Mouse (Mus musculus): ENCODE results near the gene Lrch4.

The Lrch4 gene

DNA sequence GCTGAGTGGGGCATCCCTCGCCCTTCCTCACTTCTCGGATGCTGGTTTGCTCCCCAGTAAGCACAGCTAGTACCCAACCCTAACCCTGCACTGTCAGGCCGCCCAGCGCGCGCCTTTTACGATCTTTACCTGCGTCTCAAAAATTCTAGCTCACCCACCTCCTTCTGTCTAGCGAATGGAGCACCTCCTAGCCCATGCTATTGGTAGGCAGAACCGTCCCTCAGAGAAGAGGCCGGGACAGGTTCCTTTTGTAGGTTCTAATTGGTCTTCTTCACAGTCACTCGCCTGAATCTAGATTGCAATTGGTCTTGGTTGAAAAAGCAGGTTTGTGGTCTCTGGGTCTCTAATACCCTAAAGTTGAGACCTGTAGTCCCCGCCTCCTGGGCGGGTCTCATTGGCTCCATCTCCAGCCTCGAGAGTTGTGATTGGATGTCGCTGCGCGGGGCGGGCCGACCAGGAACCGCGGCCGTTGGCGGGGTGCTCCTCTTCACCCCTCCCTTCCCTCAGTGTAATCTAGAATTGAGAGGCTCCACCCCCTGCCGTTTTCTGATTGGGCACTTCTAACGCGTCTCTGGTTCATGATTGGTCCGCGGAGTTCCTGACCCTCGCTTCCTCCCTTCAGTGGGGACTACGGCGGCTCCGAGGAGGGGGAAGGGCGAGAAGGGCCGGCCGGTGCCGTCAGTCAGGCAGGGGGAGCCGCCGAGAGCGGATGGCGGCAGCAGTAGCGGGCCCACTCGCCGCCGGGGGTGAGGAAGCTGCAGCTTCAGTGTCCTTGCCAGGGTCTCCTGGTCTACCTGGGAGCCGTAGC is at the start of gene Lrch4, which contains the start of the genes Fbxo24 and Gm20605:
TSS of gene Lrch4 (plus strand) at position 624 of the 808 bp plus-strand sequence.
TSS of gene Fbxo24 (minus strand) at position 505 of the 808 bp plus-strand sequence.
TSS of gene Gm20605 (plus strand) at position 678 of the 808 bp plus-strand sequence.
- in situ Hi-C loops (cut with MboI; ENCODE audit: unreplicated experiment in 2 of 2) = no loop called here

GRCm38 (mm10) chr5:137580246-137580645 is 48.7 kb upstream of the Lrch4 start:
- in situ Hi-C loops (cut with MboI; ENCODE audit: unreplicated experiment in 2 of 2) = loop anchor here in 1 of 2 experiments (5.0 kb wide), 1 partner anchor 72 kb away; no protein-coding TSS in a partner anchor

- in situ Hi-C loops (cut with MboI; ENCODE audit: unreplicated experiment in 2 of 2) = loop anchor here in 1 of 2 experiments (5.0 kb wide), 1 partner anchor 70 kb away; no protein-coding TSS in a partner anchor
Measured at GRCm38 (mm10) chr5:137582702-137583101, 46.2 kb upstream of the Lrch4 start.

- in situ Hi-C loops (cut with MboI; ENCODE audit: unreplicated experiment in 2 of 2) = loop anchor here in 1 of 2 experiments (5.0 kb wide), 1 partner anchor 69 kb away; no protein-coding TSS in a partner anchor
Measured at GRCm38 (mm10) chr5:137583670-137584169, 45.2 kb upstream of the Lrch4 start.

GRCm38 (mm10) chr5:137584976-137585375 is 43.9 kb upstream of the Lrch4 start:
- in situ Hi-C loops (cut with MboI; ENCODE audit: unreplicated experiment in 2 of 2) = loop anchor here in 1 of 2 experiments (5.0 kb wide), 1 partner anchor 67 kb away; no protein-coding TSS in a partner anchor

GRCm38 (mm10) chr5:137590507-137590906 is 38.4 kb upstream of the Lrch4 start:
- in situ Hi-C loops (cut with MboI; ENCODE audit: unreplicated experiment in 2 of 2) = loop anchor here in 1 of 2 experiments (5.0 kb wide), 1 partner anchor 62 kb away; no protein-coding TSS in a partner anchor

DNA sequence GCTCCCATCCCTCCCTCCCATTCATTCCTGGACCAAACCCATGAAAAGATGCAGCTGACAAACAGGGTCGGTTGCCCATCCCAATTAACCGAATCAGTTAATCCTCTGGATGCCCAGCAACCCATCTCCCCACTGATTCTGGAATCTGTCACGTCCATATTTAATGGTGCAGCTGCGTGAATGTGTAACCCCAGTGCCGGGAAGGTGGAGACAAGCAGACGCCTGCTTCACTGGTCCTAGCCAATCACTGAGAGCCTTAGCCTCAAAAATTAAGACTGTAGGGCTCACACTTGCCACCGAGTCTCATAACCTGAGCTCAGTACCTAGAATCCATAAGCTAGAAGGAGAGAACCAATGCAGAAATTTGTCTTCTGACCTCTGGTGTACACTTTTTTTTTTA is 33.0 kb upstream of the Lrch4 start:
- in situ Hi-C loops (cut with MboI; ENCODE audit: unreplicated experiment in 2 of 2) = no loop called here

- in situ Hi-C loops (cut with MboI; ENCODE audit: unreplicated experiment in 2 of 2) = no loop called here
Measured at GRCm38 (mm10) chr5:137596601-137597261, 32.2 kb upstream of the Lrch4 start.

DNA sequence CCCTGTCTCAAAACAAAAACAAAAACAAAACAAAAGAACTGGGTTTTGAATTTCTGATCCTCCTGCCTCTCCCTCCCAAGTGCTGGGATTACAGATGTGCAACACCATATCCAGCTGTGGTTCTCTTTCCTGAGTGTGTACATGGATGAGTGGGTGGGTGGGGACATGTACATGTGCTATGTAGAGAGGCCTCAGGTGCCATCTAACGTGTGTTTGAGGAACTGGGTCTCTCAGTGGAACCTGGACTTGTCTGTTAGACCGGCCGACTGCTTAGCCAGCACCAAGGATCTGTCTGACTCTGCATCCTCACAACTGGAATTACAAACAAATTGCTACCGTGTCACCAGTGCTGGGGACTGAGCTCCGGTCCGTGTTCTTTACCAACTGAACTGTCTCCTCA is 31.3 kb upstream of the Lrch4 start:
- in situ Hi-C loops (cut with MboI; ENCODE audit: unreplicated experiment in 2 of 2) = no loop called here

DNA sequence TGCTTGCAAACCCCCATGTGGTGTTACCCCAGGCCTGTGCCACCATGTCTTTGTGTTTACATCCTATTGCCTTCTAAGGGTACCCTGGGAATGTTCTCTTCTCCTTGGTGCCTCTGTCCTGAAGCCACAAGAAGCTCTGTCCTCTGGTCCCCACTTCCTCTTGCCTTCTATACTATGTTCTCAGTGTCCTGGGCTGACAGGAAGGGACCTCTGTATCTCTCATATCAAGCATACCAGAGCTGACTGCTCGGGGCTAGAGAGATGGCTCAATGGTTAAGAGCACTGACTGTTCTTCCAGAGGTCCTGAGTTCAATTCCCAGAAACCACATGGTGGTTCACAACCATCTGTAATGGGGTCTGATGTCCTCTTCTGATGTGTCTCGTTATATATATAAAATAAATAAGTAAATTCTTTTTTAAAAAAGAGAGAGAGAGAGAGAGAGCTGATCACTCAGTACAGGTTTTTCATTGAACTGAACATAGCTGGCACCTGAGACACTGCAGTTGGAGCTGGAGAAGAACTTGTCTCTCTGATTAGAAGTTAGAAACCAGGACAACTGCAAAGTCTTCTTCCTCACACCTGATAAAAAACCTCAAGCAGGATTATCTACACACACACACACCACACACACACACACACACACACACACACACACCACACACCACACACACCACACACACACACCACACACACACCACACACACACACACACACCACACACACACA is 30.7 kb upstream of the Lrch4 start:
- in situ Hi-C loops (cut with MboI; ENCODE audit: unreplicated experiment in 2 of 2) = no loop called here

DNA sequence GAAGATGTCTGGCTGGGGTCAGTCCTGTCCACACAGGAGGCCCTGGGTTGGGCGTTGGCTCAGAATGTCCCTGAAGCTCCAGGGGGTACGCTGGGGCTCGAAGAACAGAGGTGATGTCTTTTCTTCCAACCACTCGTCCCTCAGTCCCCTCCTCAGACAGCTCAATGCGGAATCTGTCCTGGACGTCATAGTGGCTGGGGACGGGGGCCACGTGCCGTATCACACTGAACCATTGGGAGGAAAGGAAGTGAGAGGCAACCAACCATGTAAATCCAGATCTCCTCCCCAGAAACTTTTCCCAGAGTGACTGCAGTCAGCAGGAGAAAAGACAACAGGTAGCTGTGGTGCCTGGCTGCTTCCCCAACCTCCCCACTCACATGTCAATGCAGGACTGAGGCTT is 29.3 kb upstream of the Lrch4 start:
- in situ Hi-C loops (cut with MboI; ENCODE audit: unreplicated experiment in 2 of 2) = no loop called here

DNA sequence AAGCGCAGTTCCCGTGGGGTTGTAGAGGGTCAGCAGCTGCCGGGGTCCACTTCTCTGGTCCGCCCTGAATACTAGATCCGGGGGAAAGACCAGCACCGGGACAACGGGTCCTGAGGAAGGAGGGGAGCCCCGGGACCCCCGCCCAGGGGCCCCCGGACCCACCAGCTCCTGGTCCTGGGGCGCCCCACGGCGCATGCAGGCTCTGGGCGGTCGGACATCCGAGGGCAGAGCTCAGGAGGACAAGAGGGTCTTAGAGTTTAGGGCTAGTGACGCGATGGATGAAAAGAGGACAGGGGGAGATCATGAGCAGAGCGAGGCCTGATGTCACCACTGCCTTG is 28.7 kb upstream of the Lrch4 start:
- in situ Hi-C loops (cut with MboI; ENCODE audit: unreplicated experiment in 2 of 2) = loop anchor here in 1 of 2 experiments (5.0 kb wide), 1 partner anchor 68 kb away; the partner anchor contains the start of genes Epo and Gnb2

- in situ Hi-C loops (cut with MboI; ENCODE audit: unreplicated experiment in 2 of 2) = loop anchor here in 1 of 2 experiments (5.0 kb wide), 1 partner anchor 68 kb away; the partner anchor contains the start of genes Epo and Gnb2
Measured at GRCm38 (mm10) chr5:137600619-137601364, 28.1 kb upstream of the Lrch4 start, which contains the start of gene Mospd3. Mospd3 (minus strand) TSS chr5:137601058.

GRCm38 (mm10) chr5:137601365-137601729 is 27.6 kb upstream of the Lrch4 start:
- in situ Hi-C loops (cut with MboI; ENCODE audit: unreplicated experiment in 2 of 2) = loop anchor here in 1 of 2 experiments (5.0 kb wide), 1 partner anchor 69 kb away; the partner anchor contains the start of genes Epo and Gnb2

DNA sequence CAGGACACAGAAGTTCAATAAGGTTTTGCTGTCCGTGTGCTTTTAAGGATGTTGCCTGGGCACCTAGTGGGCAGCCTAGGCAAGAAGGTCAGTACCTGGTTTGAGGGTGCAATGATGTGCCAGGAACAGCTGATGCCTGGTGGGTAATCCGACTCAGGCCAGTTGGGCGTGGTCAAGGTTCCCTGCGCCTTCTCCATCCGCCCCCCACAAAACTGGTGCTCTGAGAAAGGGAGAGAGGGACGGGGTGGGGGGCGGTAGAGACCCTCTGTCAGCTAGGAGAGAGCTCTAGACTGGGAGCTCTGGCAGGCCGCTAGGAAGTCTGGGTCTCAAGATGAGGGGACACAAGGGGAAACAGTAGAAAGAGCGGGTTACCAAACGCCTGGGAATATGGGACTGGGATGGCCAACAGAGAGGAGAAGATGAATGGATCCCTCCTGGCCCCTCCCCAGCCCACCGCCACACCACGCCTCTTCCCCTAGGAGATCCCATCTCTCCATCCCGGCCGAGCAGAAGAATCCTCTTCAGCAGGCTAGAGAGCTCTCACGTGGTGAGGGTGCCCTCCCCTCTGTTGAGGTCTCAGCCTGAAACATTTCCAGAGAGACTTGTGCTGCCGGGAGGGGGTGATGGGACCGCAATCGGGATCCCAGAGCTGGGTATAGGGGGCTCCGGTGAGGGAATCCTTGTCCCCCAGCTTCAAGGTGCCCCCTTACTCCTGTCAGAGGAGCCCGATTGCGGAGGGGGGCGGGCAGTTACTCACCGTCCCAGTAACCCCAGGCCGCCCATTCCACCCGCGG is 20.9 kb upstream of the Lrch4 start:
- in situ Hi-C loops (cut with MboI; ENCODE audit: unreplicated experiment in 2 of 2) = no loop called here

GRCm38 (mm10) chr5:137608654-137609190 is 20.2 kb upstream of the Lrch4 start:
- in situ Hi-C loops (cut with MboI; ENCODE audit: unreplicated experiment in 2 of 2) = no loop called here

DNA sequence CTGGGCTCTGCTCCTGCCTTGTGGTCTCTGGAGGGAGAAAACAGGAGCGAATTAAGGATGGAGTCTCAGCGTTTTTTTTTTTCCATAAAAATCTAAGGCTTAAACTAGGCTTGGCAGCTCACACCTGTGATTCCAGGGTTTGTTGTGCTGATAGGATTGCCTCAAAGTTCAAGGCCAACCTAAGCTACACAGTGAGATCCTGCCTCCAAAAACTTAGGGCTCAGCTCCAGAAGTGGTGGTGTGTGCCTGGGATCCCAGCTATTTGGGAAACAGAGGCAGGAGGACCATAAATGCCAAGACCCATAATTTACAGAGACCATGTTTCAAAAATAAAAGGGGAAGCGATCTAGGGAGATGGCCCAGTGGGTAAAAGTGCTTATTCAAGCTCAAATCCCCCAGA is 19.6 kb upstream of the Lrch4 start:
- in situ Hi-C loops (cut with MboI; ENCODE audit: unreplicated experiment in 2 of 2) = no loop called here

DNA sequence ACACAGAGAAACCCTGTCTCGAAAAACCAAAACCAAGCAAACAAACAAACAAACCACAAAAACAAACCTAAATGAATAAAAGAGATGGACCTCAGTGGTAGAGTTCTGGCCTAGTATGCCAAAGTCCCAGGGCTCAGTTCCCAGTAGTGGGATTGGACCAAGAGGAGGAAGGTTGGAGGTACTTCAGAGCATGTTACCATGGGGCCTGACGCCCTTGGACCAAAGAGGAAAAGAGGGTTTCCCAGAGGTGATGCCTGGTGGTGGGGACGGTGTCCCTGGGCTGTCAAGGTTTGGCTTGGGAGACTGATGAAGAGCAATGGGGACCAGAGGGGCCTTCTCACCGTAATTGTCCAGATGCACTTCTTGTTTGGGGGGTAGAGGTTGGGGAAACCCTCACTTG is 18.9 kb upstream of the Lrch4 start:
- in situ Hi-C loops (cut with MboI; ENCODE audit: unreplicated experiment in 2 of 2) = no loop called here

All from v-Abl transformed pro-B cells (cell line).